Mouse (Mus musculus) urinary bladder, adult 18-20 months (tissue): ENCODE measurements around the gene Plg.

Experiments used
- DNase-seq, 2 experiments: peaks; one replicate each; pipeline ENCODE4 v3.0.0; 2022; ENCODE audit warnings: low spot score in 2 of 2, mixed read lengths in 2 of 2

Gene Plg

DNA sequence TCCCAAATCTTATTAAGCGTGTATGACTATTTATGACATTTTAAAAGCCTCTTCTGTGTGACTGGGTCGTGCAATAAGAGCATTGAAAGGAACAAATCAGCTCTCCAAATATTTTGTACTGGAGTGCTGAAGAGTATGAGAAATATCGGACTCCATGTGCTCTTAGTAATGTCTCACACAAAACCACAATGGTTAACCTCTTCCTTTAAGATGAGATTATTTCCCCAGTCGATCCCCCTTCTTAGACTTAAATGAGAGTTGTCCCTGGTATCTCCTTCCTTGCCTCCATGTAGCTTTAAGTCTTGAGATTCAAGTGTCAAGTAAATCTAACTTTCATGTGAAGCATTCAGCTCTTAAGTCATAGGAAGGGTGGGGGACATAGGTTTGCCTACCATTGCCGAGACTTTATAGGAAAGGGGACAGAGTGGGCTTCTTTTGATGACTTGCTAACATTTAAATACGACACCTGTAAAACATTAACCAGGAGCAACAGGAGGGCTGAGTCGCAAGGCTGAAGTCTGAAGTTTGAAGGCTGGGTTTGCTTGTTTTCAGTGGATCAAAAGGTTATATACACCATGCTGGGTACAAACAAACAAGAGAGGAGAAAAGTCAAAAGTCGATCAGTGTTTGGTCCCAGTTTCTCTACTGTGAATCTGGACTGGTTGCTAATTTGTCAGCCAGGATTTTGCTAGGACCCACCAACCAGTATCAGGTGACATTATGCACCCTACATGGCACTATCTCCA lies 6.8 kb downstream of the Plg start:
- no peak for DNase-seq

DNA sequence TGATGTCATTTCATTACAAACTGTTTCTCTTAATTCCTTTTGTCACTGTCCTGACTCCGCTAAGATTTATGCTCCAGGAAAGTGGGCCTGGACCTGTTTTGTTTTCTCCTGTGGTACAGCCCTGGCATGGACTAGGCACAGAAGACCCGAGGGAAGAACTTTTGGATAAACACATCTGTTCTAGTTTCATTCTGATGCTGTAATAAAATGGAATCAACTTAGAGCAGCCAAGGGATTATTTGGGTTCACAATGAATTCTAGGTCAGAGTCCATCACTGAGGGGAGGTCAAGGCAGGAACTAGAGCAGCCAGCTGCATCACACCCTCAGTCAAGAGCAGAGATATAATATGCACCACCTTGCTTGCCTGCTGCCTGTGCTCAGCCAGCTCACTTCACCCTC lies 9.4 kb downstream of the Plg start:
- no peak for DNase-seq

DNA sequence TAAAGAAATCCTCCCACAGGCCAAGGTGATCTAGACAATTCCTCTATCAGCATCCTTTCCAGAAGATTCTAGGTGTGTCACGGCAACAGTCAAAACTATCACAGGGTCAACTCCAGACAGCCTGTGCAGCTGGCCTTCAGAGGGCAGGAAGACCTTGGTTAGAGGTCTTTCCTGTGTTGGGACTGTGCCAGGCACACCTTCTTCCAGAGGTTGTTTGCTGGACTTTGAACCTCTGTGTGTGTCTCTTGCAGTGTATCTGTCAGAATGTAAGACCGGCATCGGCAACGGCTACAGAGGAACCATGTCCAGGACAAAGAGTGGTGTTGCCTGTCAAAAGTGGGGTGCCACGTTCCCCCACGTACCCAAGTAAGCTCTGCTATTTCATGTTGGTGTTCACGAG lies 9.8 kb downstream of the Plg start:
- DNase-seq: no peak

DNA sequence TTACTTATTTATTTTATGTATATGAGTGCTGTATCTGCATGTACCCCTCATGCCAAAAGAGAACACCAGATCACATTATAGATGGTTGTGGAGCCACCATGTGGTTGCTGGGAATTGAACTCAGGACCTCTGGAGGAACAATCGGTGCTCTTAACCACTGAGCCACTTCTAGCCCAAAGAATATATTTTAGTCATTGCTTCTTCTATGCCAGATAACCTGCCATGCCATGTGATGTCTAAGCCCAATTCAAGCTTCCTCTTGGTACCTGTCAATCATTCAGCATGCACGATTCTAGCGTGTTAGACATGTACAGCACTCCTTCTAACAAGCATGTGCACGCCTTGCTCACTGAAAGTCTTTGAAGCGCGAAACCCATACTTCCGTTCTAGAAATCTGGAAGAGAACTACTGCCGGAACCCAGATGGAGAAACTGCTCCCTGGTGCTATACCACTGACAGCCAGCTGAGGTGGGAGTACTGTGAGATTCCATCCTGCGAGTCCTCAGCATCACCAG lies 17.8 kb downstream of the Plg start:
- no peak for DNase-seq

DNA sequence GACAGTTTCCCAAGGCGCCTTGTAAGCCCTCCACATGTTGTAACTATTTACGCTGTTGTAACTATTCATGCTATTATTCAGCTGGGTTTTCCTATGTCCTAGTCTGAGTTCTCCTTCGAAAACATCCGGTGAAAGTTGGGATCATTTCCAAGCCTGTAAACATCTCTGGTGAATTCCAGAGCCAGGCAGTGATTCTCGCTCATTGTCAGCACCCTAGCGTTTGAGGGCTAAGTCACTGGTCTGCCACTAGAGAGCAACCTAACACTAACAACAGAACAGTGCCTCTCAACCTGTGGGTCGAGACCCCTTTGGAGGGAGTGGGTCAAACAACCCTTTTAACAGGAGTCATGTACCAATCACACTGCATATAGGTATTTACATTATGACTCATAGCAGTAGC lies 25.0 kb downstream of the Plg start:
- no peak for DNase-seq

DNA sequence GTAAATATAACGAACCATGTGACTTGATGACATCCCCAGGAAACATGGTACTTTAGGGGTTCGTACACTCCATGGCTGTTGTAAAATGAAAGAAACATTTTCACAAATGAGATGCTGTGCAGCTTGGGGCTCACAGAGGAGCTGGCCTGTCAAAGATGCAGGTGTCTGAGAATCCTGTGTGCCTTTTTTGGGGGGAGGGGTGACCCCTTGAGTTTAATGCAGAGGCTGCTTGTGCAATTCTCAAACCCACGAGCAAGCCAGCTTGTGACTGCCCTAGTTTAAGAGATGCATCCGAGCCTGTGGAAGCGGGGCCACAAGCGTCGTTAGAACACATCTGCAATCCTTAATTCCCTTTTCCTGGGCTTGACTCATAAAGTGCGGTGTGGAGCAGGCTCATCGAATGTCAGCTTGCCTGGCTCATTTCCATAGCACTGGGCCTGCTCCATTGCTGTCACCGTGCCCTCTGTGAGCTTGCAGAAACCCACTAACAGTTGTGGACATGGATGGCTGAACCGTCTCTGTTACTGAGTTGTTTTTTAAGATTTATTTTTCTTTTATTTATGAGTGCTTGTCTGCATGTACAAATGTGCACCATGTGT lies 31.0 kb downstream of the Plg start:
- no peak for DNase-seq

DNA sequence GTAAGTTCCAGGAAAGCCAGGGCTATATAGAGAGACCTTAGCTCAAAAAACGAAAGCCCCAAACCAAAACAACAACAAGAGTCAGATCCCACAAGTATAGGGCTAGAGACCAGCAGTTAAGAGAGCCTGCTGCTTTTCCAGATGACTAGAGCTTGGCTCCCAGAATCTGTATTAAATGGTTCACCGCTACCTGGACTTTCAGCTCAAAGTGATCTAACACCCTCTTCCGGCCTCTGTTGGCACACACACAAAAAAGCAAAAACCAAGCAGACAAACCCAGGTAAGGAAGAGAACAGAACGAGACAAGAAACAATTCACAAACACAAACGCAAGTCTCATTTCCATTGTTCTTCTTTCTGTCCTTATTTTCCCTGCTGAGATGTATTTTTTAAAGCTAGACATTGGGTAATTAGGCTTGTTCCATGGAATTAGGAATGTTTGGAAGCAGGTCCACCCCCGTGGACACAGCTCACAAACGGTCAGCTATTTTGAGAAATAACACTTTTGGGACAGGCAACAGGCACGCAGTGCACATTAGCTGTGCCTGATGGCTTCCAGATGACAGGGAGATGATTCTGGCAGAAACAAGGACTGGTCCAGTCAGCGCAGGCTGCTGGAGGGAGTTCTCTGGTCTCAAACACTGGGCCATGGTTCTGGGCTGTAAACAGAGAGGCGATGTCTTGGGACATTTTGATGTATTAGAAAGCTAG lies 33.9 kb downstream of the Plg start:
- peak in 1 of 2 experiments; percentile 45 for DNase-seq

DNA sequence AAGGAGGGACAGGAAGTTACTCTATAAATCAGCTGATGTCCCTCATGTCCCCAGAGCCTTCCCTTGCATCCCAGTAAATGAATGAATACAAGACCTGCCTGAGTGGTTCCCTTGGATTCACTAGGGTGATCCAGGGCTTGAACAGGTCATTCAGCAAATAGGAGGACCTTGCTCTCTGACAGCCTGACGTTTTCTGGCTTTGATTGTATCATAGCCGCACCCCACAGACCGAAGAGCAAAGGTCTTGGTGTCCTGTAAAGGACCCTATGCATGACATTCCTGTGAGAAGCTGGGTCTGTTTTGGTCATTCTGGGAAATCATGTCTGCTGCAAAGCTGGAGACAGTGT lies 34.5 kb downstream of the Plg start:
- no peak for DNase-seq

DNA sequence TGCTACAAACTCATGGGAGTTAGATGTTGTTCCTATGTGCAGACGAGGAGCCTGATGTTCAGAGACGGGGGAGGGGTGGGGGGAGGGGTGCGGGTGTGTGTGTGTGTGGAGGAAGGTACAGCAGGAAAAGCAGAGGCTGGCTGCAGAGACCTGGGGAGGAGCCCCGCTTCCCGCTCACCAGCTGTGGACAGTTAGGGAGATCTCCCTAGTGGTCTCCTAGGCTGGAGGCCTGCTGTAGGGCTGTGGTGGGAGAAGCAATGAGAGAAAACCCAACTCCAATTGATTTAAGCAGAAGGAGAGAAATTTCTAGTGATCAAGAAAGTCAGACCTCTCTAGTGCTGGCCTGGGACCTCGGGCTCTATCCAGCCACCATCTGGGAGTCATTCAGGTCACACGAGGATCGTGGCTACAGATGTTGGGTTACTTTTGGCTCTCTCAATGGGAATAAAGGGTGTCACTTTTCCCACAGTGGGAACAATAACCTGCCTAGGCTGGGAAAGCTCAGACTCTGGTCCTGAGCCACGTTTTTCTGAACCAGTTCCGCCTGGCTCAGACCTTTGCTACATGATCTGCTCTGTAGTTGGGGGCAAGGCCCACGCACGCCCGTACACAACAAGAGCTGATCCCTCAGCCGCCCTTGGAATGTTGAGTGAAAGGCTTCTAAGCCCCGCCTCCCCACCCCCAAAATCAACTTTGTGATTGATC lies 36.8 kb downstream of the Plg start:
- DNase-seq: no peak

DNA sequence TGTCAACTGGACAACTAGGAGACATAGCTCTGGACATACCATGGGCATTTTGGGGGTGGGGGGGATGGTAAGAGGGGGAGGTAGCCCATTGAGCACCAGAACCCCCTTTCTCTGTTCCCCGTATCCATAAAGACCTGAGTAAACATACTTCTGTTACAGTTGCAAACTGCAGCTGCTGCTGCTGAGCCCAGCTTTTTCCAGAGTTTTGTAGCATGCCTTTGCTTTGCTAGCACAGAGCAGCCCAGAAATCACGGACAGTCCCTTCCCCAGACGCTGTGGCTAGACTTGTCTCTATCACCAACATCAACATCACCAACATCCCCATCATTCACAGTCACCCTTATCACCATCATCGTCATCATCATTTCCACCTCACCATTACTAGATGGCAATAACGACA lies 37.3 kb downstream of the Plg start:
- no peak for DNase-seq

DNA sequence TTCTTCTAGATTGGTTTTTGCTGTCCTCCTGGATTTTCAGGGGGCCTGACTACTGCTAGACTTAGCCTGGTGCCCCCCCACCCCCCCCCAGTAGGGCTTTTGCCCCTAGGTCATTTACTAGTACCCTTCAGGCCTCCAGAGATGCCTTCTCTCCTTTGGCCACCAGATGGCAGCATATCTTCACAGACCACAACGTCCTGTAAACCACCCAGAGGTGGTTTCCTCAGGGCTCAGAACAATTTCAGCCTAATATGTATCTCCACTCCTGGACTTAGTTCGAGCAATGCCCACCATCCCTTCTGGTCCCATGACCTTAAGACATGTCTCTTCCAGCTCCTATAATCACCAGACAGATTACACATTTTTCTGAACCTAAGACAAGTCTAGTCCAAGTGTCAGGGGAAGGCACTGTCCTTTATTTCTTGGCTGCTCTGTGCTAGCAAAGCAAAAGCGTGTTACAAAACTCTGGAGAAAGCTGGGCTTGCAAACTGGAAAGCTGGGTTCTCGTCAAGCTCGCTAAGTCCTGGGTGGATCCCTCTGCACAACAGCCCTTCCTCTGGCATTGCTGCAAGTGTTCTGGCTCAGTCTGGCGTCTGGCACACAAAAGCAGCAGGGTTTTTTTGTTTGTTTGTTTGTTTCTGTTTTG lies 38.0 kb downstream of the Plg start:
- DNase-seq: peak; percentile 52 to 65

DNA sequence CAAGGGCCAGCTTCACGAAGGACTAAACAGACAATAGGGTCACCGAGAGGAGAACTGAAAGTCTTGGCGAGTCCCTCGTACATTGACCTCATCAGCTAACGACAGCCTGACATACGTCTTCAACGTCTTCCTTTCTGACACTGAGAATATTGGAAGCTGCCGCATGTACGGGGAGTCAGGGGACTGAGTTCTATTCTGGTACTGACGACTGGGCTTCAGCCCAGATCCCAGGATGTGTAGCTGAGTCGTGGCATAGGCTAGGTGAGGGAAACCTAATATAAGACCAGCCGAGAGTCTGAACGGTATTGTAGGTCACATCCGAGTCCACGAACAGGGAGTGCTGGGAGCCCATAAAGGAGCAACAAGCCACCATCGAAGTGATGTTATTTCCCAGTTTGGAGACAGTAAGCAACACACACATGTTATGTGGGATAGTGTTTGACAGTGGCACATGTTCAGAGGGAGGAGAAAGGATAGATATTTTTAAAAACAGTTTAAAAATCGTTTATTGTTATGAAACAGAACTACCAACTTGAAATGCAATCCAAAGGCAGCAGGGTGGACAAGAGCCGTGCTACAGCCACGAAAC lies 41.2 kb downstream of the Plg start:
- DNase-seq: no peak

DNA sequence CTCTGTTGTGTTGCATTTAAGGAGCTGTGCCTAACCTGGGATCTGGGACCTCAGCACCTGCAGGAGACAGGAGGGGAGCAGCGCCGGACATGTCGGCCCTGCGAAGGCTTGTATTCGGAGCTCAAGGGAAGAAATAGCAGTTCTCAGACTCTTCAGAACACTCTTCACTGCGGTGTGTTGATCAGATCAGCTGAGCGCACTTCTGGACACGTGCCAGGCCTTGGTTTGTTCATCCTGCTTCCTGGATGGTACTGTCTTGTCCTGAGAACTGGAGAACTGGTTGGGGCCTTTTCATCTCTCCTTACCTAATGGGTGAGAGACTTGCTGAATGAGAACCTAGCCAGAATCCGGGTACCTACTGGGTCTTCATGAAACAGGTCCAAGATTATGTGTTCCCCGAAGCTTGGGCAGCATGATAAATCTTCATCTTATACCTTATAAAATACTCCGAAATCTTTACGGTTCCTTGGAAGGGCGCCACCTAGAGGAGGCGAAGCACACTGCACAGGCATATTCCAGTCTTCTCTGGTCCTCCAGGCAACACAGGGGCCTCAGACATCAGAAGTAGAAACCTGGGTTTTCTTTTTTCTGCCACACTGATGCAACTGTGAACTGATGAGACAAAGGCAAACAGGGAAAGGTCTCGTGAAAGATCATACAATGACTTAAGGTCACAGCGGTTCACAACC lies 42.6 kb downstream of the Plg start:
- DNase-seq: no peak

DNA sequence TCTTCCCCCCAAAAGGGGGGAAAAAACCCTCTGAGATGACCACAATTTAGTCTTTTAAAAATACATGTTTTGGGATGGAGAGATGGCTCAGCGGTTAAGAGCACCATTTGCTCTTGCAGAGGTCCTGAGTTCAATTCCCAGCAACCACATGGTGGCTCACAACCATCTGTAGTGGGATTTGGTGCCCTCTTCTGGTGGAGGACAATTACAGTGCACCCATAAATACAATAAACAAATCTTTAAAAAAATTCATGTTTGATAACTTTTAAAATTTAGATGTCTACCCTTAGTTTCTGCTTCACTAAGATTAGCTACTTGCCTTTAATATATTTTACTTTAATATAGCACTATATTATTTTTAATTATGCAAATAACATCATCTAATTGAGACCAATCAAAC lies 43.7 kb downstream of the Plg start:
- DNase-seq: no peak

DNA sequence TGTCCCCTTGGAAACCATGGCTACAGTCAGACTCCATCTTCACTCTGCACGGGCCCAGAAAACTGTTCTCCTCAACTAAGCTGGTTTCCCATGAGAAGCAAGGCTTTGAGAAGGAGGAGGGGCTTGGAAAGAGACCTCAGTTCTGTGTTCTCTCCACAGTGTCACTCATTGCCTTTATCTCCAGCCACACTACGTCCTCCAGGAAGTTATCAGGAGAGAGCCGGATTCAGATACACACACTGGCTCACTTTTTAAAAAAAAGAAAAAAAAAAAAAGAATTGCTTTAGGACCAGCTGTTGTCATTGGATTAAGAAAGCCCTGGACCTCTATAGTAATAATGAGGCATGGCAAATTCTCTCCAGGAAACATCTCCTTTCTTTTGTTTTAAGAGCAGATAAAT lies 48.7 kb downstream of the Plg start:
- no peak for DNase-seq

DNA sequence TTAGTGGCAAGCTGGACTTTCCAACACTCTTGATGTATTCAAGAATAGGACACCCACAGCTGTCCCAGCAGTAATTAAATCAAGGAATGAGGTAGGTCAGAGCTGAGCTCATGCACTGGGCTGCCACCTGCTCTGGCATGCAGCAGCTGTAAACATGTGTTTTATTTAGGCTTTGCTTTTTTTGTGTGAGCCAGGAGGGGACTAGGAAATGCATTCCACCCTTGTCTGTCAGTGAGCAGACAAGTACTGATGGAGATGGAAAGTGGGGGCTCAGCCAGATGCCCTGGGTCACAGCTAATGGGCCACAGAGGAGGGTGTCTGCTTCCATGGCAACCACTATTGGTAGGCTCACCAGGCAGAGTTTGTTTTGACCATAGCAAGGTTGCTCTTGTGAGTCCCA lies 50.0 kb downstream of the Plg start:
- no peak for DNase-seq

DNA sequence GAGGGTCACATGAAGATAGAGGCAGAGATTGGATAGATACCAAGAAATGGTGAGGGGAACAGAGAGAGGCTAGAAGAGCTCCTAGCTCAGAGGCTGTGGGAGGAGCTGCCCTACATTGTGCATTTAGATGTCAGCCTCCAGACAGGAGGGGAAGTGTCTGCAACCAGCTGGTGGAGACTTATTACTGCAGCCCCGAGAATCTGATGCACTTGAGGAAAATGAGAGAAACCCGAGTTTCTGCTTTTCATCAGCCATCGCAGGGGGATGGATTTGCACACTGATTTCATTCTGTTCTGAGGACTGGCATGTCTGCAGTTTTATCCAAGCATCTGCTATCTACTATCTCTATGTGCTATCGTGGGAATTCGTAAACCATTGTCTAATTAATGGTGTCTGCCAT lies 53.3 kb downstream of the Plg start:
- no peak for DNase-seq

DNA sequence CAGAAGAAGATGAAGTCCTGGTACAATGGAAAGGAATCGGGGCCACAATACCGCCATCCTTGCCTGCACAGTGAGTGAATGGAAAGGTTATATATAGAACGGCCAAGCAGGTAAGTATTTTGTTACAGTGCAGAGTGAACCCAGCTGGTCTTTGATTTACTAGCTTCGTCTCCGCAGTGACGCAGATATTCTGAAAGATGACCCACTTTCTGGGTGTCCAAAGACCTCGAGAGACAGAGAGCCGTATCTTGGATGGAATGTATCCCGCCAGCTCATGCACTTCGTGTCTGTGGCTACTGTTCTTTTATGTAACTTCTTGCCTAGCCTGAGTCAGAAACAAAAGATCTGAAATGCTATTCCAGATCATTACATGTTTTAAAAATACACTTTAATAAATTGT lies 59.4 kb downstream of the Plg start:
- DNase-seq: no peak

DNA sequence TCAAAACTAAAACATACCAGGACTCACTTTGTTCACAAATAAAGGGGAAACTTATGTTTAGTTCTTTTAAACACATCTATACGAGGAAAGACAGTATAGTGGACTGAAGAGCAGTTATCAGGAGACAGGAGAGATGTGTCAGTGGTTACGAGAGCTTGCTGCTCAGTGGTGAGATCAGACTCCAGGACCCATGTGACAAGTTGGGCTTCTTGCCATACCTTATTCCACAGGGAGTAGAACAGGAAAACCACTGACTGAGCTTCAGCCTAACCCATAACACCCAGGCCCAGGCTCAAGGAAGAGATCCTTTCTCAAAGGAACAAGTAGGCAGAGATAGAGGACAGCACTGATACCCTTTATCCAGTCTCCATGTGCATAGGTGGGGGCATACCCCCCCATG lies 66.2 kb downstream of the Plg start:
- no peak for DNase-seq

DNA sequence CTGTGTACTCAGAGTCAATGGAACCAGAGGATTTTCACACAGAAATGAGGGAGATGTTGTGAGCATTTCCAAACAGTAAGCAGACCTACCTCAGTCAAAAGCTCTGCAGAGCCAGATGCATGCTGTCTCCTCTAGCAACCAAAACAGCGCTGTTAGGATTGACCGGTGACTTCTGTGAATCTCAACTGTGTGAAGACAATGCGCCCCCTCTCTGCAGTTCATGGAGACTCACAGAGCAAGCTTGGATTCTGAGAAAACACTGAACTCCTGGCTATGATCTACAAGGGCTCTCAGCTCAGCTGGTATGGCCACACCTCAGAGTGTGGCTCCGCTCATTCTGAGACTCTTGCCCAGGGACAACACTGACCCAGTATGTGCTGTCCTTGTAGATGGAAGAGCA lies 72.8 kb downstream of the Plg start:
- DNase-seq: no peak
